In the genomic region with DNA sequence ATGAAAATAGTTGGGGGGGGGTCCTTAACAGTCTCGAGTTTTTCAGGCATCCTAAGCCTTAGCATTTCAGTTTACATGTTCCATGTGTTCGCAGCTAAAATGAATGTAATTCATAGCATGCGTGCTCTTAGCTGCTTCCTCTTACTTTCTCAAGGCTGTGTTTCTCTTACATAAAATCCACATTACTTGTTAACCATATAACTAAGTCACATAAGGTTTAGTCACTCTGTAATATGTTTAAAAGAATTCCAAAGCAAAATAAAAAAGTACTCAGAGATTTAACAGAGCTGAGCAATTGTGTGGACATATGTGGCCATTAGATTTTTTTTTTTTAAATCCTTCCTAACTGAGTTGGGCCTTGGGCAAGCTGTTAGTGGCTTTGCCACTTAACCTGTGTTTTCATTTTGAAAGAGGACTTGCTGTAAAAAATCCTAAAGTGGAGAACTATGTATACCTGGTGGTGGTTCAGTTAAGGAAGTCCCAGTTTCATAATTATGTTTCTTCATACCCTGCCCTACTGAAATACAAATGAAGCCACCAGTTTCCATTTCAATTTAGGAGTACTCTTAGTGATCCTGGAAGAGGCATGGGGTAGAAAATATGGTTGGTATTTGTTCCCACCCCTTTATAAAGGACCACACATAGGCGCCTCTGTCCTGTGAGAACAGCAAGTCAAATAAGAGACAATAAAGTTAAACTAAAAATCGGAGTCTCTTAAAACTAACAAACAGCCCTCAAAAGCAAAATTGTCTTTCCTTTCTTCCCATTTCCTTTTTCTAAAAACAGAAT, we compare ENCODE assay signal across 8 mouse cellular contexts. TPM values are rescaled to one million over a fixed set of nuclear protein-coding genes. Genes with fewer than 3 reads are reported as not detected.
DNase-seq lines count a peak whose midpoint lies in the region; ATAC-seq and TF ChIP-seq lines count a peak whose summit lies in the region.

No protein-coding gene starts in this region.

- peaks cover 4% of the 10 kb centered on the region; the same call in 1 of the 2 replicates for H3K4me1 ChIP-seq in lung, embryonic 14.5 days (ENCODE audit: insufficient read depth)
- peaks cover 22% of the 10 kb centered on the region for H3K4me1 ChIP-seq in forebrain, embryonic 15.5 days
- H3K4me1 ChIP-seq in liver, embryonic 11.5 days (replicated peaks; ENCODE audit: control insufficient read depth, insufficient read depth, low read length): peaks cover 18% of the 10 kb centered on the region
- H3K4me1 ChIP-seq in stomach, embryonic 14.5 days (ENCODE audit: control insufficient read depth, insufficient read depth, low read length): peaks cover 25% of the 10 kb centered on the region

- H3K27me3 ChIP-seq in lung, embryonic 14.5 days (ENCODE audit: insufficient read depth, low read length): no peaks in the 10 kb centered on the region
- H3K27me3 ChIP-seq in forebrain, embryonic 15.5 days: no peaks in the 10 kb centered on the region
- H3K27me3 ChIP-seq in liver, embryonic 11.5 days (replicated peaks; ENCODE audit: control insufficient read depth, insufficient read depth, low read length): no peaks in the 10 kb centered on the region
- H3K27me3 ChIP-seq in stomach, embryonic 14.5 days (ENCODE audit: control insufficient read depth, insufficient read depth, low read length): no peaks in the 10 kb centered on the region

- peak overlapping the region; percentile 100 for H3K27ac ChIP-seq in lung, embryonic 14.5 days (ENCODE audit: low read depth)
- peak overlapping the region; percentile 98 for H3K27ac ChIP-seq in forebrain, embryonic 15.5 days (replicated peaks)
- H3K27ac ChIP-seq in liver, embryonic 11.5 days (ENCODE audit: low read depth, low read length): peak overlapping the region; percentile 52; the same call in 1 of the 2 replicates
- peak overlapping the region; percentile 99 for H3K27ac ChIP-seq in stomach, embryonic 14.5 days (ENCODE audit: low read length)

- no peak for TF ChIP-seq CTCF in lung, embryonic 14.5 days (IDR thresholded peaks at IDR 0.05; ENCODE audit: low read depth)

- peaks cover 4% of the 10 kb centered on the region; the same call in 1 of the 2 replicates for H3K36me3 ChIP-seq in lung, embryonic 14.5 days (ENCODE audit: insufficient read depth)
- H3K36me3 ChIP-seq in forebrain, embryonic 15.5 days: no peaks in the 10 kb centered on the region
- no peaks in the 10 kb centered on the region for H3K36me3 ChIP-seq in liver, embryonic 11.5 days (ENCODE audit: control insufficient read depth, insufficient read depth, low read length)
- no peaks in the 10 kb centered on the region; the same call in 1 of the 2 replicates for H3K36me3 ChIP-seq in stomach, embryonic 14.5 days (ENCODE audit: control insufficient read depth, insufficient read depth, low read length)

- H3K4me3 ChIP-seq in lung, embryonic 14.5 days (ENCODE audit: low read depth, low read length): peak overlapping the region; percentile 69
- H3K4me3 ChIP-seq in forebrain, embryonic 15.5 days: peak overlapping the region; percentile 55
- H3K4me3 ChIP-seq in liver, embryonic 11.5 days (ENCODE audit: low read depth, low read length): peak overlapping the region; percentile 72
- H3K4me3 ChIP-seq in stomach, embryonic 14.5 days (ENCODE audit: low read depth, low read length): peak overlapping the region; percentile 71

- peak overlapping the region; percentile 92 for H3K9ac ChIP-seq in lung, embryonic 14.5 days
- peak overlapping the region; percentile 84 for H3K9ac ChIP-seq in forebrain, embryonic 15.5 days (replicated peaks)
- H3K9ac ChIP-seq in liver, embryonic 11.5 days (ENCODE audit: low read depth, low read length): peak overlapping the region; percentile 63
- H3K9ac ChIP-seq in stomach, embryonic 14.5 days (replicated peaks; ENCODE audit: low read depth, low read length): peak overlapping the region; percentile 94

- H3K9me3 ChIP-seq in lung, embryonic 14.5 days (ENCODE audit: low read depth, low read length): no peaks in the 10 kb centered on the region
- no peaks in the 10 kb centered on the region for H3K9me3 ChIP-seq in forebrain, embryonic 15.5 days
- H3K9me3 ChIP-seq in liver, embryonic 11.5 days (ENCODE audit: control insufficient read depth, low read length): no peaks in the 10 kb centered on the region
- no peaks in the 10 kb centered on the region for H3K9me3 ChIP-seq in stomach, embryonic 14.5 days (ENCODE audit: control insufficient read depth, low read depth, low read length)

- DNase-seq in lung, embryonic 14.5 days: peak; percentile 52
- DNase-seq in lung, adult 18-20 months: no peak
- DNase-seq in liver, embryonic 11.5 days (ENCODE audit: low spot score): no peak
- no peak for DNase-seq in spleen, postnatal 10 days (ENCODE audit: low spot score in 2 of 2)
- no peak for DNase-seq in cerebellum, adult 8-10 months
- DNase-seq in right cerebral cortex, adult 2 months (ENCODE audit: low spot score in 2 of 2): no peak

- WGBS in lung, embryonic 14.5 days: 2% methylated on average over 5 of the region's 5 CpGs
- under 1% methylated on average over 5 of the region's 5 CpGs for WGBS in forebrain, embryonic 15.5 days
- 5% methylated on average over 5 of the region's 5 CpGs for WGBS in liver, embryonic 11.5 days
- 0% methylated on average over 5 of the region's 5 CpGs for WGBS in stomach, embryonic 14.5 days

- ATAC-seq in lung, embryonic 14.5 days (ENCODE audit: insufficient read depth): no peak
- no peak for ATAC-seq in forebrain, embryonic 15.5 days (replicated peaks)
- no peak for ATAC-seq in liver, embryonic 11.5 days (replicated peaks; ENCODE audit: low FRiP score)
- no peak for ATAC-seq in stomach, embryonic 14.5 days (ENCODE audit: insufficient number of reproducible peaks, insufficient read depth, low FRiP score, low read depth)

- H3K4me2 ChIP-seq in lung, embryonic 14.5 days: peak overlapping the region; percentile 68
- H3K4me2 ChIP-seq in forebrain, embryonic 15.5 days (replicated peaks): peak overlapping the region; percentile 65
- H3K4me2 ChIP-seq in liver, embryonic 11.5 days: peak overlapping the region; percentile 82
- H3K4me2 ChIP-seq in stomach, embryonic 14.5 days (replicated peaks; ENCODE audit: low read depth, low read length): peak overlapping the region; percentile 50

RNA-seq across cellular contexts. Expression of gene Pbx1, which starts 2.0 kb away (rescaled TPM):
- 48.8 TPM in 2 replicates for polyA plus RNA-seq in lung, embryonic 14.5 days (2014; fragmentation: Nextera tagmentation; extraction: Ambion mirVana)
- 87.4 and 90.5 TPM in 2 replicates for polyA plus RNA-seq in forebrain, embryonic 15.5 days (2015; fragmentation: Nextera tagmentation; extraction: Ambion mirVana)
- polyA plus RNA-seq in liver, embryonic 11.5 days (2014; fragmentation: Nextera tagmentation; extraction: Ambion mirVana): 14.6 and 17.0 TPM in 2 replicates
- 60.3 and 64.1 TPM in 2 replicates for polyA plus RNA-seq in stomach, embryonic 14.5 days (2014; fragmentation: Nextera tagmentation; extraction: Ambion mirVana)
